Mouse (Mus musculus) bone marrow macrophage, adult 2 months (primary cell): Measurements from ENCODE around the gene Rab31. TPM values are rescaled to one million over a fixed set of nuclear protein-coding genes. Genes with fewer than 3 reads are reported as not detected.

Source experiments
- H3K27ac ChIP-seq: 2 replicates; pipeline ENCODE4 v1.5.1; 2012; ENCODE audit warnings: low read depth, low read length; ENCODE audit not compliant: insufficient read depth
- H3K4me1 ChIP-seq: 2 replicates; pipeline ENCODE4 v1.6.1; 2012; ENCODE audit warnings: low read length; ENCODE audit not compliant: control insufficient read depth, insufficient read depth
- H3K4me3 ChIP-seq: 2 replicates; pipeline ENCODE4 v1.5.1; 2012; ENCODE audit warnings: mild to moderate bottlenecking, low read length, moderate library complexity; ENCODE audit not compliant: insufficient read depth
- CTCF ChIP-seq: IDR thresholded peaks from 2 replicates; pipeline ENCODE4 v1.5.1; 2012; ENCODE audit warnings: low read depth, mild to moderate bottlenecking, low read length, moderate library complexity
- POLR2A ChIP-seq: IDR thresholded peaks from 2 replicates; pipeline ENCODE4 v1.6.1; 2012; ENCODE audit warnings: mild to moderate bottlenecking, low read depth, low read length, borderline replicate concordance
- polyA plus RNA-seq: library from polyadenylated mRNA; stranded (reverse); fragments of >200 nt; gene quantifications from 2 replicates; pipeline ENCODE4 v1.2.4, GENCODE M21; 2012; ENCODE audit not compliant: missing spikeins, insufficient read depth, insufficient read length

Rab31 gene
- polyA plus RNA-seq, 1 experiment = 128 TPM

GRCm38 (mm10) chr17:65677742-65678141 is 94.8 kb downstream of the Rab31 start:
- peaks cover 38% of the 10 kb centered on the region for H3K4me1 ChIP-seq
- no peak overlapping the region for H3K27ac ChIP-seq
- TF ChIP-seq POLR2A (no peak), CTCF (no peak)
- no peak overlapping the region for H3K4me3 ChIP-seq

DNA sequence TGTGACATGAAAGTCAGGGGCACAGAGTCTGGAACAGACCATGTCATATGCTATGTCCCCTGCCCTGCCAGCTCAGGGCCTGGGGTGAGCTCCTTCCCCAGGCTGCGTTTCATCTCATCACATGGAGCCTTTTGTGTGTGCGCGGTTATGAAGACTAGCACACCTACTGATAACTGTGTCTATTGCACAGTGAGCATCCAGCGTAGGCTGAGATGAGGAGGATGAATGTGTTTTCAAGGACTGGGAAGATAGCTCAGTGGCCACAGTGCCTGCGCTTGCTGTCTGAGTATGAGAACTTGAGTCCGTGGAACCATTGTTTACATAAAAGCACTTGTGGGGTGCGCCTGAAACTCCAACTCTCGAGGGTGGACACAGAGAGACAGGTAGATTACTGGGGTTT is 96.0 kb downstream of the Rab31 start:
- Histone ChIP-seq H3K27ac (no peak overlapping the region), H3K4me3 (no peak overlapping the region), H3K4me1 (peaks cover 33% of the 10 kb centered on the region)
- TF ChIP-seq POLR2A (no peak), CTCF (no peak)

DNA sequence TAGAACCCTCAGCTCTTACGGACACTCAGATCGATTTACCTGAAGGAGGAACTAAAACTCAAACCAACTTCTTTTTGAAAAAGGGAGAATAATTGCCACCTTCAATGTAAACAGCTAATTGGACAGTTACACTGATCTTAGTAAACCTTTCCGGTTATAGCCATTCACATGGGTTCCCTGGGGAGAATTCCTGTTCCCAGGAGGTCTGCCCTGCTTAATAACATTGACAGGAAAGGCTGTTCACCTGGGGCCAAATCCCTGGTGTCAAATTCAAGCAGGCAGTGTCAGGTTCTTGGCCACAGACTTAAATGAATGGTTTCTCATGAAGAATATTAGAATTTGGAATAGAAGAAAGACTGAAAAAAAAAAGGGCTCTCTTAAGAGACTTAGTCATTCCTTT is 96.6 kb downstream of the Rab31 start:
- Histone ChIP-seq H3K27ac (no peak overlapping the region), H3K4me1 (peaks cover 31% of the 10 kb centered on the region), H3K4me3 (no peak overlapping the region)
- TF ChIP-seq POLR2A (no peak), CTCF (no peak)

GRCm38 (mm10) chr17:65674710-65675171 is 97.8 kb downstream of the Rab31 start:
- Histone ChIP-seq H3K4me3 (no peak overlapping the region), H3K4me1 (peaks cover 22% of the 10 kb centered on the region), H3K27ac (peak overlapping the region; percentile 51)
- TF ChIP-seq POLR2A (no peak), CTCF (no peak)

- peaks cover 20% of the 10 kb centered on the region for H3K4me1 ChIP-seq
- H3K4me3 ChIP-seq = no peak overlapping the region
- TF ChIP-seq POLR2A (no peak), CTCF (no peak)
- no peak overlapping the region for H3K27ac ChIP-seq
Observed at GRCm38 (mm10) chr17:65672926-65673325, 99.6 kb downstream of the Rab31 start.

DNA sequence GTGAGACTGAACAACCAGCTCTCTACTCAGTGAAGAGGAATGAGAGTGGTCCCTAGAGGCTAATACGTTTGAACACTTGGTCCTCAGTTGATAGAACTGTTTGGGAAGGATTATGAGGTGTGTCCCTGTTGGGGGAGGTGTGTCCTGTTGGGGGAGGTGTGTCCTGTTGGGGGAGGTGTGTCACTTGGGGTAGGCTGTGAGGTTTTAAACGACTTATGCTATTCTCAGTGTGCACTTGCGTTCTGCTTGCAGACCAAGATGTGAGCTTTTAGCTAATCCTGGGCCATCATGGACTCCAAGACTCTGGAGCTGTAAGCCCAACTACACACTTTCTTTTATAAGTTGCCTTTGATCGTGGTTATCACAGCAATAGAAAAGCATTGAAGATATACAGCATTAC is 103.5 kb downstream of the Rab31 start:
- Histone ChIP-seq H3K27ac (no peak overlapping the region), H3K4me3 (no peak overlapping the region), H3K4me1 (peaks cover 14% of the 10 kb centered on the region)
- no peak for TF ChIP-seq CTCF

DNA sequence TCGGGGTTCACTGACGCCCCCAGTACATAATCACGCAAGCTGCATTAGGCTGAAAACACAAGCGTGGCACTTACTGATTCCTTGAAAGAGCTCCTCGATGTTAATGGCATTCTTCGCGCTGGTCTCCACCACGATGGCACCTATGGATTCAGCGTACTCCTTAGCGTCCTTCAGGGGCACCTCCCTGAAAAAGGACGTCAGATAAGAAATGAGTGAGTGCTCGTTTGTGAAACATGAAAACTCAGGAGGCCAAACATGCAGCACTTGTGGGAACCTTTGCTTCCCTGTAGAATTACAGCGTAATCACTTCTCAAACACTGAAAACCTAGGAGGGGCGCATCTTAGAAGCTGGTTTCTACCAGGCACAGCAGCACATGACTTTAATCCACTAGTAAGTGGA is 104.8 kb downstream of the Rab31 start:
- H3K4me3 ChIP-seq = no peak overlapping the region
- TF ChIP-seq CTCF = no peak
- TF ChIP-seq POLR2A = no peak
- no peak overlapping the region for H3K27ac ChIP-seq
- peaks cover 16% of the 10 kb centered on the region for H3K4me1 ChIP-seq

DNA sequence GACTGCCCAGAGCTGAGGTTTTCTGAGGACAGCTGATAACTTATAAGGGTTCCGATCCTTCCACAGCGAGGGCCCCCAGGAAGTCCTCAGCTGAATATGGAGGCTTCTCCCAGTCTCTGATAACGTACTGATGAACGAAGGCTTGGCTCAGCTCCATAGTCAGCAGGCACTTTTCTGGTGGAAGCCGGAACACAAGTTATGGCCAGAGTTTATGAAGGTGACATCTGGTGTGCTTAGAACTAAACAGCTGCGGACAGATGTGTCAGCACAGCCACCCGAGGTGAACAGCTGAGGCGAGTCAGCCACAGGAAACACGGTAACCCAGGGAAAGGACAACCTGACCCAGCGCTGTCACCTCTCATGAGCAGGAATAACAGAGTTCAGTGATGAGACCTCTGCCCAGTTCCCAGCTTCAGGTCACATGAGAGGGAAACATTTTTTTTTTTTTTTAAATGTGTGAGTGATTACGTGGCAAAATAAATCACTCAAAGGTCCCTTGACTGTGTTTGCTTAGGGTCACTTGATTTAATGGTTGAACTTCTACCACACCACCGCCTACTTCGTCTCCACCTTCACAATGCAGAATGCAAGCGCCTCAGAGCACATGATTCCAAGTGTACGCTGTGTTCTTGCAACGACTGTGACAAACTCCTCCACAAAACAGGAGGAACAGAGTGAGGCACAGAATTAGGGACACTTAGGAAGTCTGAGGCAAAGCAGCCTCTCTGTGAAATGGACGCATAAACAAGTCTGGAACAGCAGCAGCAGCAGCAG is 106.0 kb downstream of the Rab31 start:
- Histone ChIP-seq H3K4me1 (peaks cover 20% of the 10 kb centered on the region), H3K27ac (no peak overlapping the region), H3K4me3 (no peak overlapping the region)
- no peak for TF ChIP-seq CTCF

DNA sequence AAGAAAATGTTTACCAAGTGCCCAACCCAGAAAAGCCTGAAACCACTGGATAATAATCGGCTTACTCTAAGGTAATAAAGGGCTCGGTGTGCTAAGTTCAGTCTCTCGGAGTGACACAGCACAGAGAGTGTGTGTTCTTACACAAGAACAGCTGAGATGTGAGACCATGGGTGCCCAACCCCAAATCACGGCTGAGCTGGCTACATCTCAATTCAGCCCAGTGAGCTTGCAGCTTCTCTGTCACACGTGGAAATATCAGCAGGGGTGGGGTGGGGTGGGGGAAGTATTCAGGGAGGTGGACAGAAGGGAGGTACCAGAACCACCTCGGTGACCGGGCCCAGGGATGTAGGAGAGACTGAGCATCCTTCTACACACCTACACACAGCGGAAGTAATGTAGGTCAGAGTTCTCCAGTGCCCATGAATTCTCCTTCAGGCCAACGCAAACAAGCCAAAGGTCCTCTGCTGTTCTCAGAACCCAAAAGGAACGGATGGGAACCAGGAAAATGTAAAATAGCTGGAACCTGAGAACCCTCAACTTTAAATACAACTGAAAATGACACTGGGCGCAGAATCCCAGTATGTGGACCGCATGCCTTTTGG is 106.7 kb downstream of the Rab31 start:
- TF ChIP-seq CTCF (no peak), POLR2A (no peak)
- H3K27ac ChIP-seq = no peak overlapping the region
- peaks cover 20% of the 10 kb centered on the region for H3K4me1 ChIP-seq
- no peak overlapping the region for H3K4me3 ChIP-seq

DNA sequence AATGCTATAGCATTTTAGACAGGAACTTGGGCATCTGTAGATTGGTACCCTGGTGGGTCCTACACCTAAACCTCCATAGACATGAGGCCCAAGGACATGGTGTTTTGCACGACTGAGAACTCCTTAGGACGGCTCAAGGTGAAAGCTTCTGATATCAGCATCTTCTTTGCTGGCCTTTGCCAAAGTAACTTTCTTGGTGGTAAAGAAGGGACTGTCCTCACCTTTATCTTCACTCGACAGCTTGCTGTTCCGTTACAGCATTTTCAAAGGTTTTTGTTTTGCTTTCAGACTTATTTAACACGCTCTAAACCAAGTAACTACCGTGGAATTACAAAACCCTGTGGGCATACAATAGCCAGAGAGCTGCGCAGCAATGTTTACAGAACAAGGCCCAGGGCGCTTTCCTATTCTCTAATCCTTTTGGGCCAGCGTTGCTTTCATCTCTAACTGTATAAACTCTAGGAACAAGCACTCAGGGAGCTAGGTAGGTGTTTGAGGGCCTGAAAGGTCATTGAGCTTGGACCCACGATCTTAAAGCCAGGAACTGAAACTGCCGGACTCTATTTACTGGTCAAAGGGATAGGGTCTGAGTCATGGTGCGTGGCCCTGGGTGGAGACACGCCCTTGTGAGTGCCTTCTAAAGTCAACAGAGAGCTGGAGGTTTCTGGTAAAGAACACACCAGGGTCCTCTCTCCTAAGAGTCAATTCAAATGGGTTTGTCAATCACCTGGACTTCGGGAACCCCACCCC is 109.0 kb downstream of the Rab31 start:
- Histone ChIP-seq H3K4me3 (no peak overlapping the region), H3K27ac (peak overlapping the region; percentile 60), H3K4me1 (peaks cover 23% of the 10 kb centered on the region)
- no peak for TF ChIP-seq POLR2A
- TF ChIP-seq CTCF = no peak
